Mouse (Mus musculus) urinary bladder, postnatal 36 days (tissue): ENCODE results near the gene Med16.
"Not testable (repeated sequence)": the region's sequence is repeated elsewhere in the genome, so short reads cannot be mapped to it uniquely, and the experiment has no call there.

ENCODE experiments used
- DNase-seq, 2 experiments: peaks; one replicate each; pipeline ENCODE4 v3.0.0; 2022; ENCODE audit warnings: low spot score in 2 of 2, mixed read lengths in 1 of 2

The Med16 gene

DNA sequence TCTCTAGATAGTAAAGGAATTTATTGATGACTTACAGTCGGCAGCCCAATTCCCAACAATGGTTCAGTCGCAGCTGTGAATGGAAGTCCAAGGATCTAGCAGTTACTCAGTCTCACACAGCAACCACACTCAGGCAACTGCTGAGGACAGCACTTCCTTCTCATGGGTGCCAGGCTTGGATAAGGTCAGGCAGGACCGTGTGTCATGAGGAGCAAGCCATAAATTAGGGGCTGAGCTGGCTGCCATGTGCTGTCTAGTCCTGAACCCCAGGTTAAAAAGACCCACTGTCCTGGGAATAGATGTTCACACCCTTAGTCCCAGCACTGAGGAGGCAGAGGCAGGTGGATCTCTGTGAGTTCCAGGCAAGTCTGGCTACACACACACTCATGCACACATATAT, 23.8 kb downstream of the Med16 start:
- not testable (repeated sequence) for DNase-seq

DNA sequence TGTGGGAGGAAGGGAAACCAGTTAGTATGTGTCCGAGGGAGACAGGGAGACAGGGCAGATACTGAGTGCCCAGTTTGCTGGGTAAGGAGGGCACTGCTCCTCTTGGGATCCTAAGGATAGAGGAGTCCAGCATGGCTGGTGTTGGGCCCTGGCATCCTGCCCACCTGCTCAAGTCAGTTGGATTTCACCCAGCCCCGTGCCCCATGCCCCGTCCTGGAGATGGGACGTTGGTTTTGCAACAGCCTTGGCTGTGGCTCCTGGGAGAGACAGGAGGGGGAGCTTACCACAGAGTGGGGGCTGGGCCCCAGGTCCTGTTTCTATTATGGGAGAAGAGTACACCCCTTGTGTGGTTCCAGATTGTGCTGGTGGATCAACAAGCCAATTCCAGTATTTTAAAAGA, 24.3 kb downstream of the Med16 start:
- DNase-seq = peak in 1 of 2 experiments; percentile 79

DNA sequence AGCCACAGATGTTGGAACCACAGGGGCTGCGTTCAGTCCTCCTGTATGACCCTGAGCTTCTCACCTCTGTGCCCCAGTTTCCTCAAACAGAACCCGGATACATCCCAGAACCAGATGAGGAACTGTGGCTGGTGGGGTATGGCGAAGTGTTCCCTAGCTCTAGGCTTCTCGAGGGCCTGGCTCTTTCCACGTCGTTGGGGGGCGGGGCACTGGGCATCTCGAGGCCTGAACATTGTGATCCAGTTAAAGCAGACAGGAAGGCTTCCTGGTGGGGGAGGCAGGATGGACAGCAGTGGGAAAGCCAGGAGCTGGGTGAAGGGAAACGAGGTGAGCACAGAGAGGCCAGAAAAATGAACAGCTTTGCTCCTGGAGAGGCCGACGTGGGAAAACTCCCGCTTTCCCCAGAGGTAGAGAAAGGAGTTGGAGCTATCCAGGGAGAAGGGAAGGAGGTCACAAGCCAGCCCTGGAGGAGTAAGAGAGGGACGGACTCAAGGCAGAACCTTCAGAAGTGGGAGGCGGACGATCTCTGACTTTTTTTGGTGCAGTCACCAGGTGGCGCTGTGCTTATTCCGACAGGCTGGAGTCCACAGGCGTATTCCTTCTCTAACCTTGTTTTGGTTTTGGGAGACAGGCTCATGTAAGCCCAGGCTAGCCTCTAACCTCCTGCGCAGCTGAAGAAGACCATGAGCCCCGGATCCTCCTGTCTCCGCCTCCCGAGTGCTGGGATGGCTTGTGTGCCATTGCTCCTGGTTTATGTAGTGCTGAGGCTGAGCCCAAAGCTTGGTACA, 25.2 kb downstream of the Med16 start:
- DNase-seq = peak; percentile 72 to 83

DNA sequence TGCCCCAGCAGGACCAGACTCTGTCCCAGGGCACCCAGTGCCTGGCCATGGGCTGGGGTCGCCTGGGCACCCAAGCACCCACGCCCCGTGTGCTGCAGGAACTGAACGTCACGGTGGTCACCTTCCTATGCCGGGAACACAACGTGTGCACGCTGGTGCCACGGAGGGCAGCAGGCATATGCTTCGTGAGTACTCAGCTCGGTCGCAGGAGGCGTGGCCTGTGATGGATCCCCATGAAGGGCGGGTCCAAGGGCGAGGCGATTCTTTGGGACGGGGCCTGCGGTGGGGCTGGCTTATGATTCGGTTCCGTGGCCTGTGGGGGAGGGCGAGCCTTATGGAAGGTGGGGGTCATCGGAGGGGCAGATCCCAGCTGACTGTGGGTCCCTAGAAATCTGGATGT, 26.7 kb downstream of the Med16 start:
- no peak for DNase-seq

DNA sequence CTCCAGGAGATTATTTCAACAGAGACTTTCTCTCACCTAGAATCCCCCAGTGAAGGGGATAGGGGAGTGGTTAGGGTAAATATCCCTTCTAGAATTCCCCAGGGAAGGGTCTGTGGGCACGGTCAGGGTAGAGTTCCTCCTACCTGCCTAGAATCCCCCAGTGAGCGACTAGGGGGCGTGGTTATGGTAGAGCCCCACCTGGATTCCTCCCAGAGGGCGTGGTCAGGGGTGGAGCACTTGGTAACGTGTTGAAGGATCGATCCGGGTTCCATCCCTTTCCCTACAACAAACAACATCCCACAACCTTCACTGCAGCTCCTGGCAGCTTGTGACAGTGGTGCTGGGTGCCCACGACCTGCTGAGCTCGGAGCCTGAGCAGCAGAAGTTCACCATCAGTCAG, 28.0 kb downstream of the Med16 start:
- DNase-seq = no peak

DNA sequence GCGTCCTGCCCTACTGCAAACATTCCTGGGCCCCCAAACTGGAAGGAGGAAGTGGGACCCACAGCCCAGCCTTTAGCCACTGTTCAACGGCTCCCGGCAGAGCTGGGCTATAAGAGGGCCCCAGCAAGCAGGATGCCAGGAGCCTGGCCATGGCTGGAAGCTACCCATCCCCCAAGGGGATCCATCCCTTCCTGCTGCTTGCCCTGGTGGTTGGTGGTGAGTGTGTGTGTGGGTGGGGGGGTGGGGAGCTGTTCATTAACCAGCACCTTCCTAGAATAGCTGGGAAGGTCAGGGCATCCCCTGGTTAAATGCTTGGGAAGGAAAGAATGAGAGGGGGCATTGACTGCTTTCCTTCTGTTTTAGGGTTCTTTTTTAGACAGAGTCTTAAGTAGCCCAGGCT, 29.2 kb downstream of the Med16 start:
- no peak for DNase-seq

DNA sequence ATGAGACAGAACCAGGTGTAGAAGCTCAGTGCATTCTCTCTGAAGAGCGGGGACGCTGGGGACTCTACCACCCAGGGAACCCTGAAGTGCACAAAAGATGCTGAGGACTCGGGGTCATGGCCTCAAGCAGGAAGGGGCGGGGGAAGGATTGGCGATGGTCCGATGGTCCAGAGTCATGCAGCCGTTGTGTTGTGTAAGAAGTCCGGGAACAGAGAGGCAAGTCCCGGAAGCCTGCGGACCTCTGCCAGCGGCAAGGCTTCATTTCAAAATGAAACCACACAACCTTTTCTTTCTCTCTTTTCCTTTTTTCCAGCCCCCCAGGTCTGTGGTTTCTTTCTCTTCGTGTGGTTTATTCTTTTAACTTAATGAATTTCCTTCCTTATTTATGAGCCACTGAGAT, 31.0 kb downstream of the Med16 start:
- peak in 1 of 2 experiments; percentile 70 for DNase-seq

DNA sequence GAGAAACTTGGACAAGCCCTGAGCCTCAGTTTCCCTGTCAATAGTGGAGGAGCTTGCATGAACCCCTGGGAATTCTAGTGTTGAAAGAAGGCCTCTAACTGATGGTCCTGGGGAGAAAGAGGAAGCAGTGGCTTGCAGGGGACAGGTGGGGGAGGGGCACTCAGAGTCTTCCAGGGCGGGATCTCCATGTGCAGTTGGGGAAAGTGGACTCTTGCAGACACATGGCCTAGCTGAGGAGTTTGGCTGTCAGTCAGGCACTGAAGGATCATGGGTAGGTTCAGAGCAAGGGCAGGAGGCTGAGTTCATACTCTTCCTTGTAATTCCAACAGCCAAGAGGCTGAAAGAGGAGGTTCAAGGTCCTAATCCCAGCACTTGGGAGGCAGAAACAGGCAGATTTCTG, 31.5 kb downstream of the Med16 start:
- DNase-seq = no peak

DNA sequence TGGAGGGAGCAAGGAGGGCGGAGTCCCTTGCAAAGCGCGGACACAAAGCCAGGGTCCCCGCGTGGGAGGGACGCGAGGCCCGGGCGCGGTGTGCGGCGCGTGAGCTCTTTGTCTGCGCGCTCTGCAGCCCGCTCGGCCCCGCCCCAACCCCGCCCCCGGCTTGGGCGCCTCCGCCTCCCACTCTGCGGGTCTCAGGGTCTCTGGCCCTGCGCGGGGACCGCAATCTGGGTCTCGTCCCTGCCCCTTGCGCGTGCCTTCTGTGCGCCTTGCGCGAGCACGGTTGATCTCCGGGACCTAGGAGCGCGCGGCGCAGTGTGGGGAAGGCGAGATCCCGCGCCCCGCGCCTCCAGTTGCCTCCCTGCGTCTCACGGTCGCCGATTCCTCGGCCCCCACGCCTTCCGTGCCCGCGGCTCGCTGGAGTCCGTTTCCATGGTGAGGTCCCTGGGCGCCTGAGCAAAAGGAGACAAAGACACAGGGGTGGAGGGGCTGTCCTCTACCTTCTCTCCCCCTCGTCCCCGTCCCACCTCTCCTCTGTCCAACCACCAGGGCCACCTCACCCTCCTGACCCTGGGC, 34.3 kb downstream of the Med16 start, which contains the start of the genes Prtn3 and Plppr3:
TSS of gene Prtn3 (plus strand) at position 187 of the 573 bp plus-strand sequence.
TSS of gene Plppr3 (minus strand) at position 345 of the 573 bp plus-strand sequence.
- no peak for DNase-seq

DNA sequence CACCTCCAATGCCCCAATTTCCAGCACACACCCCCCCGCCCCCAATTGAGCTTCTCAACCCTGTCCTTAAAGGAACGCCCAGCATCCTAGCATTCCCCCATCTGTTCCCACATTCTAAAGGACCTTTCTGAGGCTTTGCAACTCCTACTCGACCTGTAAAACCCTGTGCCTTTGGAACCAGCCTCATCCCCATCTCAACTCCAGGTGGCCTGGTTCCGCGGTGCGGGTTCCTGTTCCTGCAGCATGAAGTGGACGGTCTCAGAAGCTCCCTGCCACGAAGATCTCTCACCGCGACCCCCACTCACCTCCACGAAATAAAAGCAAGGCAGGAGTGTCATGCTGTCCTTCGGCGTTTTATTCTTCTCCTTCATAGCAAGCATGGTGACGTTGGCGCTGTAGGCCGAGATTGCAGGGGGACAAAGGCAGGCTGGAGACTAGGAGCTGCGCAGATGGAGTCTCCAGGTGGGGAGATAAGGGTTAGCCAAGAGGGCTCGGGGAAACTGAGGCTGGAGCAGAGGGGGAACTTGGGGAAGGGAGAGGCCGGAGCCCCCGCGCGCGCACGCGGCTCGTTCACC, 34.9 kb downstream of the Med16 start:
- no peak for DNase-seq

DNA sequence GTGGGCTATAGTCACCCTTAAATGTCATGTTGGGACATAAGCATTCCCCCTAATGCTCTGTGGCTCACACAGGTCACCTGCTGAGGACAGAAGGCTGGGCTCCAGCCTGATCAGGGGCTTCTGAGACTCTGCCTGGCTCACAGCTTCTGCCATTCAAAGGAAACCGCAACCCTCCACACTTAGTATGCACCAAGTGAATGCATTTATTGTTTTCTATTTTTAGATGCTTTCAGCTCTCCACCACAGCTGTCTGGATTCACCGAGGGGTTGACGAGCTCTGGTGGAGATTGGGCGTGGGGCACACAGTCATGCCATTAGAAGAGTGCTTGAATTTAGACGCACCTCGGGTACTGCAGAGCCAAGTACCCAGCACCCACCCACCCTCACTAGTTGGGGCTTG, 35.4 kb downstream of the Med16 start:
- no peak for DNase-seq

DNA sequence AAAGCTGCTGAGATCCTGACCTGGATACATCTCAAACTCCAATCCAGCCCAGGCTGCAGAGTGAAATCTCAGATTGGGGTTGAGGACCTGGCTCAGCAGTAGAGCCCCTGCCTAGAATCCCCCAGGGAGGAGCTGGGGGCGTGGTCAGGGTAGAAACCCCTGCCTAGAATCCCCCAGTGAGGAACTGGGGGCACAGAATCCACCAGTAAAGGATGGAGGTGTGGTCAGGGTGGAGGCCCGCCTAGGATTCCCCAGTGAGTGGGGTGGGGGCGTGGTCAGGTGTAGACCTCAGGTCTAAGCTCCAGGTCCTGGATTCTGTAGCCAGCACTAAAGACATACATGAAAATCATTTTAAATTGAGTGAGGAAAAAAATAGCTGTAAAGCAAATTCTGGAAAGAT, 35.9 kb downstream of the Med16 start:
- no peak for DNase-seq

DNA sequence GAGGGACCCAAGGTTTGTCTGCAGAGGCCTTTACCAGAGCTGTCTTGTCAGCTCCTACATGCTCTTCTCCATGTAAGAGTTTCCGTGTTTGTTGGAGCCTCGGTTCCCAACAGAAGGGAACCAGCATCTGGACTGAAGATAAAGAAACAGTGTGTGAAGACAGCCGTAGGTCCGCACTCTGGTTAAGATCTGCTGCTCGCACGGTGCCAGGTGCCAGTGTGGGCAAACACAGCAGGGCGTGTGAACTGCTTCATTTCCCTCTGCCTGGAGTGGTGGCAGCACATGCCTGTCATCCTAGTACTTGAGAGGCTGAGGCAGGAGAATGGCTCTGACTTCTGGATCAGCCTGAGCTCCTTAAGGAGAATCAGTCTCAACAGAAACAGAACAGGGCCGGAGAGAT, 36.9 kb downstream of the Med16 start:
- DNase-seq = no peak

DNA sequence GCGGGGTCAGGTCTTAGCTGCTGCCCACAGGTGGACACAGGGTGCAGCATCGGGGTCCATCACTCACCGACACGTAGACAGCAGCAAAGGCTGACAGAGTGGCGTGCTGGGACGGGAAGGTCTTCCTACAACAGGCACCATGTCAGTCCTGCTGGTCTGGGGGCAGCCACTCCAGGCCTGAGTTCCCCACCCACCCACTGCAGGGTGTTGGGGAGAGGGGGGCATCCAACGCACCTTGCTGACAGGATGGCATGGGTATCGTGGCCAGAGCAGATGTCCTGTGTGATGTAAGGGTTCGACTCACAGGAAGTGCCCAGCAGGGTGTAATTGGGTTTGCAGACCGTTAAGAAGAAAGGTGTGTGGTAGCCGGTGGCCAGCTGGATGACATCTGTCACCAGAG, 42.1 kb downstream of the Med16 start:
- DNase-seq = no peak

DNA sequence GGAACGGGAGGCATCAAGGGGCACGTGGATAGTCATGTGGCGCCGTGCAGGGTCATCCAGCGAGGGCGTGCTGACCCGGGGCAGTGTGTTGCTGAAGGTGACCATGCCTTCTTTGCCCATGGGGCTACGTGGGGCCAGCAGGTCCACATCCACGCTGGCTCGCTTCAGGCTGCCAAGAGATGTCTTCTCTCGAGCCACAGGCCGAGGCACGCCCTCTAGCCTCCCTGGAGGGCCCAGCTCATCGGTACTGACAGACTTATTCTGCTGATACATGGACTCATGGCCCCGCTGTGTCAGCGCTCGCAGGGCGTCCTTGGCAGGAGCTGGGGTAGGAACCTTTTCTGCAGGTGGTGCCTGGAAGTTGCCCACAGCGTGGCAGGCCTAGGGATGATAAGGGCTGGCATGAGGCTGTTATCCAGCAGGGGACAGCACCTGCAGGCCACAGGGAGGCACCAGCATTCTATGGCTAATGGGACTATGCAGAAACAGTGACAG, 42.9 kb downstream of the Med16 start:
- DNase-seq = no peak

DNA sequence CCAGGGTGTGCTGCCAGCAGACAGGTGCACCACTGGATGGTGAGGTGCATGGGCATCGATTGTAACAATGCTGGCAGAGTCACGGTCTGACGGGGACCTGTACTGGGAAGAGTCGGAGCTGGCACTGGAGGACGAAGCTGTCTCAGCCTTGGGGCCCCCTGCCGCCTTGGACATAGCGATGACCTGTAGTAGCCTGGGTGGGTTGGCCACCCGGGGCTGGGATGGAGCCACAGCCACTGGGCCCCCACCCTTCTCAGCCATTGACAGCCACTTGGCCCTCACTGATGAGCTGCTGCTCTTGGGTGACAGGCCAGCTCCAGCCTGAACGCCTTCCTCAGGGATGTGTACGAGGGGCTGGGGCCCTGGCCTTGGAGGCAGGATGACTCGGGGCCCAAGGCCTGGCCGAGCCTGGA, 43.5 kb downstream of the Med16 start:
- DNase-seq = no peak

DNA sequence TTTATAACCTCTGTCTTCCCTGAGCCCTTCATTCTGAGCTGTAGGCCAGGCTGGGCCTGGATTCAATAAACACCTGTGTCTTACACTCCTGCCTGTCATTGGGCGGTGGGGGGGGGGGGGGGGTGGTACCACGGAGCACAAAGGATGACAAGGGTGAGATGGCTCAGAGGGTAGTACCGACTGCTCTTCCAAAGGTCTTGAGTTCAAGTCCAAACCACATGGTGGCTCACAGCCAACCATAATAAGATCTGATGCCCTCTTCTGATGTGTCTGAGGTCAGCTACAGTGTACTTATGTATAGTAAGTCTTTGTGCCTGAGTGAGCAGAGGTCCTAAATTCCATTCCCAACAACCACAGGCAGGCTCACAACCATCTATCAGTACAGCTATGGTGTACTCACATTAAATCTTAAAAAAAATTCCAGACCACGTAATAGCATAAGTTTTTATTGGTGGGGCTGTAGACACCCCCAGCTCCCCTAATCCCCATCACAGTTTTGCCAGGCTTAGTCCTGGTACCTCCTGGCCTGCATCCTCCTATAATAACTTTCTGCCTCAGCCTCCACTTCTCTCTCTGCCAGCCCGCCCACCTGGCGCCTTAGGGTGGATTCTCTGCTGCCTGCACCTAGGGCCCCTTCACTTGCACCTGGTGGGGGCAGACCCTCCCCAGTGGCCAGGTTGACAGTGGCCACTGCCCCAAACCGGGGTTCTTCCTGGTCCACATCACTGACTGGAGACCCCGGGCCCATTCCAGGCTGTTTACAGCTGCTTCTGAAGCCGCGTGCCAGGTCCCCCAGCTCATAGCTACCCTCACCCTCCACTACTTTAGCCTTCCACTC, 44.2 kb downstream of the Med16 start:
- DNase-seq = no peak

DNA sequence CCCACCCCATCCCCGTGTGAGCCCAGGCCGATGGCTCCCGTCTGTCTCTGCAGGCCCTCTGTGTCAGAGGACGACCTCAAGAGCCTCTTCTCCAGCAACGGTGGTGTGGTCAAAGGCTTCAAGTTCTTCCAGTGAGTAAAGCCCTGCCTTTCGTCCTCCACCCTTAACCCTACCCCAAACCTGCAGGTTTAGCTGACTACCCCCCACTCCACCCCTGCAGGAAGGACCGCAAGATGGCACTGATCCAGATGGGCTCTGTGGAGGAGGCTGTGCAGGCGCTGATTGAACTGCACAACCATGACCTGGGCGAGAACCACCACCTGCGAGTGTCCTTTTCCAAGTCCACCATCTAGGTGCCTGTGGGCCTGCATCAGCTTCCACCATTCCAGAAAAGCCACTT, 45.8 kb downstream of the Med16 start:
- no peak for DNase-seq

DNA sequence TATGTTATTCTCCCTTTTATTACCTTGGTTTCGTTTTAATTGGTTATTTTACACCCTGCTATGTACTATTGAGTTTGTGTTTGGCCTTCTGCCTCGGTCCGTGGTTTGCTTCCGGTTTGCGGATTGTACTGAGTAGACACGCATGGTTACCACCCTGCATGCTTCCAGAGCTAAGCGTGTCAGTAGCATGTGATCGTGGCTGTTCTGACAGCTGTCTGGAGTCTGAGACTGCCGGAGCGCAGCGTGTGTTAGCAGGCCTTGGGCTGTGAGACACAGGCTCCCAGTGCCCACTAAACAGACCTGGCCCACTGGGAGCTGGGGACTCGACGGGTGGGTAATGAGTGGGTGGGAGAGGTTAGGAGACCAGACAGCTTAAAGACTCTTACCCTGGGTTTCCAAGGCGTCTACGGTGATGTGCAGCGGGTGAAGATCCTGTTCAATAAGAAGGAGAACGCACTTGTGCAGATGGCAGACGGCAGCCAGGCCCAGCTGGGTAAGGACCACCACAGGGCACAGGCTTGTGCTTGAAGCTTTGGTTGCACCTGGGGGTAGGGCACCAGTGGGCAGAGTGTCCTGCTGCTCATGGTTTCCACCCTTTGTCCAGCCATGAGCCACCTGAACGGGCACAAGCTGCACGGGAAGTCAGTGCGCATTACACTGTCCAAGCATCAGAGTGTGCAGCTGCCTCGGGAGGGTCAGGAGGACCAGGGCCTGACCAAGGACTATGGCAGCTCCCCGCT, 46.5 kb downstream of the Med16 start:
- no peak for DNase-seq

DNA sequence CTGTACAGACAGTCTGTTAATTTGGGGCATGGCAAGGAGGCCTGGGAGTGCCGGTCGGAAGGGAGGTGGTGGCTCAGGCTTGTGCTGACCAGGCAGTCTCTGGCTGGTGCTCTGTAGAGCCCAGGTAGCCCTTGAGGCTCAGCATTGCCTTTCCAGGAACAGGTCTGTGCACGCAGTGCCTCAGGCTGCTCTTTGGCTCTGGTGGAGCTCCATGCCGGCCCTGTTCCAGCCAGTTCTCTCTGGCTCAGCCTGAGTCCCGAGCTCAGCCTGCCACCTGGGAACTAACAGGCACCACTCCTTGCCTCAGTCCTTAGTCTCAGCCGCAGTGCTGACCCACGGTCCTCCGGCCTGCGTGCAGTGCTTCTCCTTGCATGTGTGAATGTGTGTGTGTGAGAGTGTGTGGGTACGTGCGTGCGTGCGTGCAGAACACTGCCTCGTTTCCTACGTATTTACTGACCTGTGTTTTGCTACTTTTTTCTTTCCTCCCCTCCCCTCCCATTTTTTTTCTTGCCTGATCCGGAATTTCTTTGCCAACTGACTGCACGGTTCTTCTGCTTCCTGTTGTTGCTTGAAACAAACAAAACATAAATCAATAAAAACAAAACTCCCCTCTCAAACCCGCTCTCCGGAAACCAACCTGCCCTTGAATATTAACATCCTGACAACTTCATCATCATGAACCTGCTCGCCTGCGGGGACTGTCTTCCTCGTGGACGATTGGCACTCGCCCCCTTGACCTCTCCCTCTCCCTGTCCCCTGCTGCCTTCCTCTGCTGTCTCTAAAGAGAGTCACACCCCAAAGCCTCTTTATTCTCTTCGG, 47.3 kb downstream of the Med16 start:
- peak in 1 of 2 experiments; percentile 52 for DNase-seq
